Mouse (Mus musculus) cerebellum, postnatal 4 days (tissue): ENCODE results near the gene Ano1.

ENCODE experiments used
- DNase-seq, 2 experiments: peaks; one replicate each; pipeline ENCODE4 v3.0.0; 2022; ENCODE audit warnings: low spot score in 2 of 2, mixed read lengths in 1 of 2

The Ano1 gene

GRCm38 (mm10) chr7:144751833-144752232 is at the start of gene Ano1:
Gene Ano1 (minus strand): TSS chr7:144751974.
- DNase-seq: no peak

- peak in 1 of 2 experiments; percentile 44 for DNase-seq
Measured at GRCm38 (mm10) chr7:144798471-144798870, 46.7 kb upstream of the Ano1 start.

GRCm38 (mm10) chr7:144796986-144797735 is 45.4 kb upstream of the Ano1 start:
- no peak for DNase-seq

- DNase-seq: no peak
Measured at GRCm38 (mm10) chr7:144795976-144796474, 44.3 kb upstream of the Ano1 start.

- DNase-seq: no peak
Measured at GRCm38 (mm10) chr7:144793296-144793695, 41.5 kb upstream of the Ano1 start.

GRCm38 (mm10) chr7:144791426-144791825 is 39.7 kb upstream of the Ano1 start:
- no peak for DNase-seq

GRCm38 (mm10) chr7:144789601-144790556 is 38.1 kb upstream of the Ano1 start:
- DNase-seq: no peak

GRCm38 (mm10) chr7:144788631-144789030 is 36.9 kb upstream of the Ano1 start:
- DNase-seq: no peak

- DNase-seq: no peak
Measured at GRCm38 (mm10) chr7:144787501-144787900, 35.7 kb upstream of the Ano1 start.

GRCm38 (mm10) chr7:144786571-144786970 is 34.8 kb upstream of the Ano1 start:
- DNase-seq: no peak

- no peak for DNase-seq
Measured at GRCm38 (mm10) chr7:144784176-144784575, 32.4 kb upstream of the Ano1 start.

GRCm38 (mm10) chr7:144782402-144782801 is 30.6 kb upstream of the Ano1 start:
- no peak for DNase-seq

- DNase-seq: no peak
Measured at GRCm38 (mm10) chr7:144781337-144781736, 29.6 kb upstream of the Ano1 start.

GRCm38 (mm10) chr7:144780190-144780589 is 28.4 kb upstream of the Ano1 start:
- DNase-seq: no peak

GRCm38 (mm10) chr7:144779691-144780090 is 27.9 kb upstream of the Ano1 start:
- DNase-seq: no peak

- DNase-seq: no peak
Measured at GRCm38 (mm10) chr7:144777805-144778204, 26.0 kb upstream of the Ano1 start.

- DNase-seq: peak; percentile 86 to 88
Measured at GRCm38 (mm10) chr7:144775804-144776447, 24.2 kb upstream of the Ano1 start.

- no peak for DNase-seq
Measured at GRCm38 (mm10) chr7:144775214-144775613, 23.4 kb upstream of the Ano1 start.

GRCm38 (mm10) chr7:144774283-144774682 is 22.5 kb upstream of the Ano1 start:
- no peak for DNase-seq

GRCm38 (mm10) chr7:144770116-144770515 is 18.3 kb upstream of the Ano1 start:
- no peak for DNase-seq

GRCm38 (mm10) chr7:144769434-144770080 is 17.8 kb upstream of the Ano1 start:
- no peak for DNase-seq
